Comparison of ENCODE assay signal across 7 mouse cellular contexts in the genomic region with DNA sequence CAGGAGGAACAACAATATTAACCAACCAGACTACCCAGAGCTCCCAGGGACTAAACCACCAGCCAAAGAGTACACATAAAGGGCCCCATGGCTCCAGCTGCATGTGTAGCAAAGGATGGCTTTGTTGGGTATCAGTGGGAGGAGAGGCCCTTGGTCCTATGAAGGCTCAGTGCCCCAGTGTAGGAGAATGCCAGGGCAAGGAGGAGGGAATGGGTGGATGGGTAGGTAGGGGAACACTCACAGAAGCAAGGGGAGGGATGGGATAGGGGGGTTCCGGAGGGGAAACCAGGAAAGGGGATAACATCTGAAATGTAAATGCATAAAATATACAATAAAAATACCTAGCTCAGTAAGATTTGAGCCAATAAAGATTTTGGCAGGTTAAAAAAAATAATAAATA.
"Had no signal": no experiment of that assay in that cellular context is flagged by ENCODE, and none has a peak within 500 bp of the region (broad histone marks: within the 10 kb centered on the region; RNA-seq: fewer than 3 reads in every experiment).

No protein-coding gene starts in this region.

- H3K4me2 ChIP-seq: kidney, embryonic 15.5 days; liver, embryonic 12.5 days; lung, embryonic 14.5 days had no signal

- H3K36me3 ChIP-seq: kidney, embryonic 15.5 days; limb, embryonic 10.5 days; liver, embryonic 12.5 days had no signal

- H3K27me3 ChIP-seq: kidney, embryonic 15.5 days; liver, embryonic 12.5 days had no signal

- H3K4me3 ChIP-seq: kidney, embryonic 15.5 days; left cerebral cortex, adult 2 months; limb, embryonic 10.5 days; liver, embryonic 12.5 days; myocyte had no signal

- H3K9me3 ChIP-seq: kidney, embryonic 15.5 days; limb, embryonic 10.5 days; liver, embryonic 12.5 days had no signal

- ATAC-seq: liver, embryonic 12.5 days had no signal

- H3K4me1 ChIP-seq: limb, embryonic 10.5 days; liver, embryonic 12.5 days had no signal

- H3K27ac ChIP-seq: kidney, embryonic 15.5 days; left cerebral cortex, adult 2 months; limb, embryonic 10.5 days; liver, embryonic 12.5 days; stomach, postnatal 0 days had no signal

- H3K9ac ChIP-seq: kidney, embryonic 15.5 days; liver, embryonic 12.5 days; lung, embryonic 14.5 days had no signal
